Mouse (Mus musculus) lung, postnatal 0 days (tissue): ENCODE data around the gene Iqck.

Experiments used
- CTCF ChIP-seq: IDR thresholded peaks from 2 replicates; pipeline ENCODE4 v1.5.1; 2016; ENCODE audit warnings: antibody characterized with exemption, mild to moderate bottlenecking
- EP300 ChIP-seq: IDR thresholded peaks from 2 replicates; pipeline ENCODE4 v1.6.1; 2016; ENCODE audit warnings: antibody characterized with exemption, mild to moderate bottlenecking, control low read depth

DNA sequence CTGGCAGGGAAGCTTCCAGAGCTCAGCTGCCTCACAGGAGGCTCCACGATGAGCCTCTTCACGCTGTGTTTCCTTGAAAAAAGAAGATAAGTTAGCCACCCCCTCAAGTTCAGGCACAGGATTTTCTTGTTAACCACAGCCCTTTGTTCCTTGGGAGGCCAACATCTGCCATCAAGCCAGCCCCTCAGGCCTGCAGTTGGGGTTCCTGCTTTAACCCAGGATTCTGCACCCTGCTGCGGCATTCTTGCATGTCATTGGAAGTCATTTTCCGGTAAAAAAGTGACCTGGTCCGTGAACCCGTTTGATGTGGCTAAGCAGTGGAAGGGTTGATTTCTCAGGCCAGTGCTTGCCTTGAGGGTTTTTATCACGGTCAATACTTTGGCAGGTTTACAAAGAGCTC lies 31.1 kb upstream of the Iqck start:
- no peak for TF ChIP-seq EP300
- no peak for TF ChIP-seq CTCF
